Mouse (Mus musculus) retina, embryonic 14.5 days (tissue): ENCODE data around the gene Kifc3.

Experiments used
- DNase-seq: peaks from one replicate; pipeline ENCODE4 v3.0.0-alpha.2; 2015; ENCODE audit warnings: low spot score

Gene Kifc3

DNA sequence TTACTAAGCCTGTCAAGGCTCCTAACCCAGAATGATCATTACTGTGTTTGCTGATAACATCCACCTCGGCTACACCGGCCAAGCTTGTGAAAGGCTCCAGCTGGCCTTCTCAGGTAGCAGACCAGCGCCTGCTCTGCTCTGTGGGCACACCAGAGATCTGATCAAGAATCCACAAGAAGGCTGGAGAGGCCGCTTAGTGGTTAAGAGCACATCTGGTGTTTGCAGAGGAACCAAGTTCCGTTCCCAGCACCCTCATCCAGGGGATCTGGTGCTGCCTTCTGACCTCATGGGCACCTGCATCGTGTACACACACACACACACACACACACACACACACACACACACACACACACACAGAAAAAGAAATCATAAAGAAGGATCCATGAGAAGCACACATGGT is 46.5 kb downstream of the Kifc3 start:
- DNase-seq, result no peak

DNA sequence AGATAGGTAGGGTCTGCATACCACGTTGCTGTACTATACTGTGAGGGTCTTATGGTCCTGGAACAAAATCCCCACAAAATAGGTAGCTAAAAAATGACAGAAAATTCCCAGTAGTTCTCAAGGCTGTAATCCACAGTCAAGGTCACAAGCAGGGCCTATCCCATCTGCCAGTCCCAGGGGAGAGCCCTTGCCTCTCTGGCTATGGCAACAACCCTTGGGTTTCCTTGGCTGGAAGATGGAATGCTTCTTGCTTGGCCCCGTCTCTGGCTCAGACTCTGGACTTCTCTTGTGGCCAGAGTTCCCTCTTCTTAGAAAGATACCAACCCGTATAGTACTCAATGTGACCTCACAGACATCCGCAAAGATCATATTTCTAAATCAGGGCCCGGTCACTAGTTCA is 47.3 kb downstream of the Kifc3 start:
- no peak for DNase-seq

DNA sequence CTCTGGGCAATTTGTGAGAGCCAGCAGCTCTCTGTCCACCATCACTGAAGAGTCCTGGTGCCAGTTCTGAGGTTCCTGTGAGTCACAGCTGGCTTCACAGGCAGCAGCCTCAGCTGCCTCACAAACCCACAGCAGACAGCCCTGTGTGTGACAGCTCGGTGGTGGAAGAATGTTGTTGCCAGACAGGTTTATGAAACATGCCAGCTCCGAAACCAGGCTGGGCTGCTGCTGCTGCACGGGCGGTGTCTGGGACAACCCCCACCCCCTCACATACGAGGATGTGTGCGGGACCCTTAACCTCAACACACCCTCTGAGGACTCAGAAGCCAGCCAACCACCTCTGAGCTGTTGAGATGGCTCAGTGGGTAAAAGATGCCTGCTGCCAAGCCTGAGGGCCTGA is 48.0 kb downstream of the Kifc3 start:
- no peak for DNase-seq

DNA sequence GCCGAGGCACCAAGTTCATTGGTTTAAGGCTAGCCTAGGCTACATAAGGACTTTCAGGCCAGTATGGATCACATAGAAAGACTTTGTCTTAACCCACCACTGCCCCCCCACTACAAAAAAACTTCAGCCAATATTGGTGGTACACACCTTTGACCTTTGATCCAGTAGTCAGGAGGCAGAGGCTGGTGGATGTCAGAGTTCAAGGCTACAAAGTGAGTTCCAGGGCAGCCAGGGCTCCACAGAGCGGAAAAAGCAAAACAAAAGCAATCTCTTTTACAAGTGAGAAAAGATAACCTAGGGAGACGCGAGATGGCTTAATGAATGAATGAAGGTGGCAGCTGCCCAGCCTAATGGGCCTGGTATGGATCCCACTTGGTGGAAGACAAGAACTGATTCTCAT is 48.6 kb downstream of the Kifc3 start:
- no peak for DNase-seq

DNA sequence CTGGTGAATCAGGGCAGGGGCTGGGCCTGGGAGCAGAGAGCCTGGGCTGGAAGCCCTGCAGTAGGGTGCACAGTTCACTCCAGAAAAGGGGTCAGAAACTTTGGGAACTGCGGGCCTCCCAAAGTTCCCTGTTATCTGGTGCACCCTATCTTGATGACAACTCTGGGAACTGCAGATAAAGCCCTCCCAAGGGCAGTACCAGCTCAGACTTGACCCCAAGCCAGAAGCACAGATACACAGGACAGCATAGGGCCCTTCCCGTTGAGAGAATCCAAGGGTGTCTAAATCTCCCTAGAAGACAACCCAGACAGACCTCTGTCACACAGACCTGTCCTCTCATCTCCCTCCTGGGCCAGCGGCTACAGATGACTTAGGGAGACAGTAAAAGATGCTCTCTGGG is 52.0 kb downstream of the Kifc3 start:
- DNase-seq, result no peak

DNA sequence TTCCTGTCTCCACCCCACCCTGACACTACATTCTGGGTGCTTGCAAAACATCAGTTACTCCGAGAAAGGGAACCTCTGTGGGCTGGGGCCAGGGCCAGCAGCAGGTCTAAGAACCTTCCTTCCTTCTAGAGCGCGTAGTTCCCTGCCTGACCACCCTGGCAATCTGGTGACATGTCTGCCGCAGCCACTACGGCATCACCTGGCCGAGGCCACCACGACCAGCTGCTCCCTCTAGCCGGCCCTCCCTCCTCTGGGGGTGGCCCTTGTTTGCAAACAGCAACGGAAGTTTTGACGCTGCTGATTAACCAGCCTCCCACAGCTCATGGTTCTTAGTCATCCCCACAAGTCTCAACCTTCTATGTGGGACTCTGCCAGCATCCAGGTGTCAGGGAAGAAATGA is 53.2 kb downstream of the Kifc3 start:
- DNase-seq, result no peak

DNA sequence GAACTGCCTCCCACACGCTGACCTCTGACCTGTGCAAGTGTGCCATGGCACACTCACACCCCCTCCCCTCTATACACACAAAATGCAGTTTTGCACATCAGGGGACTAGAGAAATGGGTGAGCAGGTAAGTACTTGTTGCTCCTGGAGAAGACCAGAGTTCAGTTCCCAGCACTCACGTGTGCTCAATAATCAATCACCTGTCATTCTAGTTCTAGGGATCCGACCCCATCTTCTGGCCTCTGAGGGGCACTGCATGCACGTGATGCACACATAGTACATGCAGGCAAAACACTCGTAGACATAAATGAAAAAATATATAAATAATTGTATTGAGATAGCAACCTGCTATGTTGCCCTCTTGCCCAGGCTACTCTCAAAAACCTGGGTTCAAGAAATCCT is 55.8 kb downstream of the Kifc3 start:
- no peak for DNase-seq

DNA sequence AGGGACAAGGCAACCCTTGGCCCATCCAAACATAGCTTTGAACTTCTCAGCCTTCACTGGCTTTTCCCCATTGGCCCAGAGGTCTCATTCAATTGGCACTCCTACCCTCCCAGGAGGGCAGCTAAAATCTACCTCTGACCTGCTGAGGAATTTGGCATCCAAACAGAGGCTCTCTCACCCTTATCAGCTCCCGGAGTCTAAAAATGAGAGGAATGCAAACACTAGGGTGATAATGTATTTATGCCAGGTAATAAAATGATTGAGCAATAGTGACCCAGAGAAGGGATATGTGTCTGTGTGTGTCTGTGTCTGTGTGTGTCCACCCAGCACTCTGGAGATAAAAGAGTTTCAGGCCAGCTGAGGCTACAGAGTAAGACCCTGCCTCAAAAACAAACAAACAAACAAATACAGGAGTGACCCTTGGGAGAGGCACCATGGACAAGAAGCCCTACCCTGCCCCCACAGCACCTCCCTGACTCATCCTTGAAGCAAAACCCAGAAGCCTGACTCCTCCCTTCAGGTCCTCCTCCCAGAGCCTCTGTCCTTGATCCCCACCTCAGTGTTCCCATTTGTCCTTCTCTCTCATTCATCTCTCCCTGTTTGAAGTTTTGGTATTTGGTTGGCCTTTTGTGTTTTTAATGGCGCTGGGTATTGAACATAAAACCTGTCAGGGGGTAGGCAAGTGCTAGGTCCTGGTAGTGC is 56.4 kb downstream of the Kifc3 start:
- DNase-seq, result no peak

DNA sequence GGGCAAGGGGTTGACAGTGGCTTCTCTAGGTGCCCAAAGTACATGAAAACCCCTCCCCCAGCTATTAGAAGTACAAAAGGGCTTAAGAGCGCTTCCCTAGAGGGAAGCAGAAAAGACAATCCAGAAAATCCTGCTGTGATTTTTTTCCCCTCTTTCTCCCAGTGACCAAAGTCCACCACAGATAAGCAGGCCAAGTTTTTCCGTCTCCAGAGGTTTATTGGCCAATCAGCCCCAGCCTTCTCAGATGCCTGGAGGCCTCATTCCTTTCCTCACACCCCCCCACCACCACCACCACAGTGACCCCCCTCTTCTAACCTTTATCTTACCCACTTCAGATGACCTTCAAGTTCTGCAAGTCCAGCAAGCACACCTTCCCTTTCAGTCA is 58.0 kb downstream of the Kifc3 start:
- DNase-seq, result no peak

DNA sequence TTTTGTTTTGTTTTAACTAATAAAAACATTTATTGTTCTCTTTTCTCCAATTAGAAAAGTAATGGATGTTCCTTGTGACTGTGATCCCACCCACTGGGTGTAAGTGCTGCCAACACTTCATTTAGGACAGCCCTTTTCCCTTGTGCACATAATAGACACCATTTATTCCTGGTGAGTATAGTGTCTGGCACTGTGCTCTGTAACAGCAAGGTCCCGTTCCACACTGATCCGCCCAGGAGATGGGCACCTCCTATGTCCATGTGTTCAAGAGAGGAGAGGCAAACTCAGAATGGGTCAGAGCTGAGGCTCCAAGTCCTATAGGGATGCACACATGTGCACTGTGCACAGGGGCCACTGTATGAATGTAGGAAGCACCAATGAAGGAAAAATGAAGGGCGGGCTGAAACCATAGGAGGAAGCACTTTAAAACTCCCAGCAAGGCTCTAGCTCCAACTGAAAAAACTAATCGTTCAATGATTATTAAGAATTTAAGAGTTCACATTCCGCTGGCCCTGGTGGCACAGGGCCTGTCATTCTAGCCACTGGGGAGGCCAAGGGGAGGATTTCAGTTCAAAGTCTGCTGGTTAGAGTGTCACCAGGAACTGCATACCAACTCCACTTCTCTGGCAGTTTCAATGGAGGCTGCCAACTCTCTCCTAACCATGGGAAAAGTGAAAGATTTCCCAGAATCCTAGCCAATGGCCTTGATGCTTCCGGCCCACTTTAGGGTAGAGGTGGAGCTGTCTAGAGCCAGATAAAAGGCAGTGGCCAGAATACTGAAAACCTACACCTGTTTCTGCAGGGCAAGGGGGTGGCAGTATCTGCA is 58.6 kb downstream of the Kifc3 start:
- no peak for DNase-seq

DNA sequence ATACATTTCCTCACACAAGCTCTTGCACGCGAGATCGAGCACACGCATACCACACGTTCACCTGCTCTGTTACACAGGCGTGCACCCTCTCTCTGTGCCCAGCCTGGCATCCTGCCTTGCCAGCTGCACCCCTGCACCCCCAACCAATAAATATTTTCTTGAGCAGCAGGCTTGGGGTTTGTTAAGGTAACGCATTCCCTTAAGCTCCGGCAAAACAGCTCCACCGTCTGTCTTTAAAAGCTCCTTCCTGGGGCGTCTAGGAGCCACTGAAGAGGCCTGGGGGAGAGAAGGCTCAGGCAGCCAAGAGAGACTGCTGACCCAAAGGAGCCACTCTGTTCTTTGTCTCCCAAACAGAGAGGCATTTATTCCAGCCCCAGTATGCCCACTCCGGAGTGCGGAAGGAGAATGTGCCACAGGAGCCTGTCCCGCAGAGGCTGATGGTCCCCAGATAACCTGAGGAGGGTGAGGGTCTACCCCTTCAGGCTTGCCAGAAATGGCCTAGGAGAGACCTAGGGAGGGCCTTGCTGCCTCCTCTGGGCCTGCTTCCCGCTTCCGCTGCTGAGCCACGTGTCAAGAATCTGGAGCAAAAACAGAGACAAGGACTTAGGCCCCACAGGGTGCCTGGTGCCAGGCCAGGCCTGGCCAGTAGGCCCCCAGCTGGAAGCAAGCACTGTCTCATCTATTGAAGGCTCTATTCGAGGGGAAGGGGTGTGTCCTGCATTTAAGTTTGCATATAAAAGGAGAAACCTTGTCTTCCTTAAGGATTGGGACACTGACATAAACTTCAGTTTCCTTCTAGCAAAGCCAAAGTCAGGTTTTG is 59.4 kb downstream of the Kifc3 start:
- DNase-seq, result peak; percentile 39

DNA sequence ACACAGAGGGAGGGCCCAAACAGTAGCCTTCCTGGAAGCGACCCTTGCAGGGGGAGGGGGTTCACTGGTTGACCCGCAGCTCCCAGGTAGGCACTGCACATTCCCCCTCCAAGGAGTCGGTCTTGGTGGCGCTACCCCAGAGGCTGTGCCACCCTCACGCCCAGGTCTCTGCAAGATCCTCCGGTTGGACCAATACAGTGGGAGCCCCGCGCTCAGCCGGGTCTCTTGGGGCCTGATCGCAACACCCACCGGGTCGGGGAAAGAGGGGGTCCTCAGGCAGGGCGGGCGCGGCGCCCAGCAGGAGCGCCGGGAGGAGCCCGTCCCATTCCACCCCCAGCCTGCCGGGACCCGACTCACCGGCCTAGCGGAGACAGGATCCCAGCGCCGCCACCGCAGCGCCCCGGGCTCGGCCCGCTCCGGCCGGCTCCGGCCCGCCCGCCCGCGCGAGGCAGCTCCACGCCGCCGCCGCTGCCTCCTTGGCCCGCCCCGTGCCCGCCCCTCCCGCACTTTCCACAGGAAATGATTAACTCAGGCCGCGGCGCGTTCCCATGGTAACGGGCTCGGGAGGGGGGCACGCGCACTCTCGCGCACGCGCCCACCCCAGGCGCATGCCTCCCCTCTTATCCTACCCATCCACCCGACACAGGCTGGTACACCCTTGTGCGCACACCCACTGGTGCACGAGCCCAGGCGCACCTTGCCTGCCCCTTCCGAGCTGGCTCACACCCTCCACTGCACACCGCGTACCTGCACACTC is 60.4 kb downstream of the Kifc3 start:
- peak; percentile 67 for DNase-seq

DNA sequence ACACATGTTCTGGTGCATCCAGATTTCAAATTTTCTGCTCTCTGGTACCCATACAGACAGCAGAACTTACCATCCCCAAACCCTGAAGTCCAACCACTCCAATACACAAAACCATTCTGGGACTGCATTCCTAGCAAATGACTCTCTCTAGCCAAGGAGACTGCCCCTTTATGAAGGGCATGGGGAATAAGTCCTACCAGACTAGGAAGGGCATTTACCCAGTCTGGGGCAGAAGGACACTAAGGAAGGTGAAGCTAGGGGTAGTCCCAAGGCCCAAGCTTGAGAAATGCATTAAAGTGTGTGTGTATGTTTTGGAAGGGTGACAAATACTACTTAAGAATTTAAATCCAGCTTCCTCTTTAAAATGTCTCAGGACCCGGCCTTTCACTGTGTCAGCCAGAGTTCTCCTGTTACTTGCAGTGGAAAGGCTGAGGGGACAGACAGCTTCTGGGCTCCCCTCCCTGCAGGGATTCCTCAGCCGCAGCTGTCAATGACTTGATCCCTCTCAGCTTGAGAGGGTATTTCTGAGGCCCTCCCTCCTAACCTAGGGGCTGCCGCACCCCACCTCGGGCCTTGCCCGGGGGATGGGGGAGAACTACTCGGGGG is 61.0 kb downstream of the Kifc3 start:
- peak; percentile 37 for DNase-seq

DNA sequence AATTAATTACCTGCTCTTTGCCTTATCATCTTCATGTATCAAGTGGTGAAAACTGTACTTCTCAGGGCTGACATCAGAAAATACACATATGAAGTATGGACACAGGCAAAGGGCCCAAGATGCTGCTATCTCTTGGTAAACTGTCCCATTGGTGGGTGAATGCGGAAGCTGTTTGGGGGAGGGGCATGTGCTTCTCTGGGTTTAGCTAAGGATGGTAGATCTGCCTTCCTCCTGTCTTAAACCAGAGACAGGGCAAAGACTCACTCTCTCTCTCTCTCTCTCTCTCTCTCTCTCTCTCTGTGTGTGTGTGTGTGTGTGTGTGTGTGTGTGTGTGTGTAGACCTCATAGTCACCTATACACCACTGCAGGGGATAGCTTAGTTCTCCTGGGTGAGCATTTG is 61.6 kb downstream of the Kifc3 start:
- DNase-seq, result no peak

DNA sequence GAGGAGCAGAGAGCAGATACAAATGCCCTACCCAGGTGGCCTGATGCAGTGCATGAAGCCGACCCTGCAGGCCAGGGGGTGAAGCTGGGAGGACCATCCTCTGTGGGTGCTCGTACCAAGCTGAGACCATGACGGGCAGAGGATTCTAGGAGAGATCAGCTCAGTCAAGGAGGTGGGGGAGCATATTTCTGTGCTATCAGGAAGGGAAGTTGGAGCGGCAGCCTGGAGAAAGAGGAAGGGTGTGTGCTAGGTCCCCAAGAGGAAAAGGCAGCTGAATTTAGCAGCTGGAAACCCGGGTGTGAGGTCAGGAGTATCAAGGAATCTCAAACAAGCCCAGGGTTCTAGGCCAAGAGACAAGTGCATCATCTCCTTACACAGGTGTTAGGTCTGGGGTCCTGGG is 62.1 kb downstream of the Kifc3 start:
- DNase-seq, result no peak

DNA sequence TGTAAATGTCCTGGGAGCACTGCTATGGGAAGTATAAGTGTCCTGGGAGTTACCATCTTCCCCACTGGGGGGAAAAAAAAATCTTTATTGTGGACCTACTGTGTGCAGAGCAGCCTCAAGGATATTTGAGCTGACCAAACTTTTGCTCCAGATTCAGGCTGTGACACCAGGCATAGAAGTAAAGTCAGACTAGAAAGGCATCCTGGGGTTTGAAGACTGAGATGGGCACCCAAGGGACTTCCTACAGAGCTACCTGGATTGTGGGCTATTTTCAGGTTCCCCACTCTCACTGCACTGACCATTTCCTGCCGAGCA is 63.6 kb downstream of the Kifc3 start:
- DNase-seq, result no peak

DNA sequence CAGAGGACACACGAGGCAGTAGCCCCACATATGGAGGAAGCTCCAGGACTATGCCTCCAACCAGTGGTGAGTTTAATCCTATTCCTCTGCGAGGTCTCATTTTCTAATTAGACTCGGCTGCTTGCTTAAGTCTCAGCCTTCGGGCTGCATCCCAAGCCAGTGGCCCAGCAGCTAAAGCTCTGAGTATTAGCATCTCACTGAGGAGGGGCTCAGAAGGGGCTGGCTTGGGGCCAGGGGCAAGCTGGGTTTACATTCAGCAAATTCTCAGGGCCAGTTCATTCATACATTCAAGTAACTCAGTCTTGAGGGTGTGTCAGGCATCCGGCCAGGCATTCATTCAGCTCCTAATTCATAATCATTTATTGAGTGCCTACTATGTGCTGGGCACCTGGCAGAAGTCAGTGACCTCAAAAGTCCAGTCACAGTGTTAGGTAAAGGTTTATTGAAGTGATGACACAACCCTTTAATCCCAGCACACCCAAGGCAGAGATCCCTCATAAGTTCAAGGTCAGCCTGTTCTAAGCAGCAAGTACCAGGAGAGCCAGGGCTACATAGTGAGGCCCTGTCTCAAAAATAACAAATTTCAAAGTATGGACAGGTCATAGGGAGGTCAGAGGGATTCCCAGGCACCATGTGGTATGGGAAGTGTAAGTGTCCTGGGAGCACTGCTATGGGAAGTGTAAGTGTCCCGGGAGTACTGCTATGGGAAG is 64.1 kb downstream of the Kifc3 start:
- DNase-seq, result no peak

DNA sequence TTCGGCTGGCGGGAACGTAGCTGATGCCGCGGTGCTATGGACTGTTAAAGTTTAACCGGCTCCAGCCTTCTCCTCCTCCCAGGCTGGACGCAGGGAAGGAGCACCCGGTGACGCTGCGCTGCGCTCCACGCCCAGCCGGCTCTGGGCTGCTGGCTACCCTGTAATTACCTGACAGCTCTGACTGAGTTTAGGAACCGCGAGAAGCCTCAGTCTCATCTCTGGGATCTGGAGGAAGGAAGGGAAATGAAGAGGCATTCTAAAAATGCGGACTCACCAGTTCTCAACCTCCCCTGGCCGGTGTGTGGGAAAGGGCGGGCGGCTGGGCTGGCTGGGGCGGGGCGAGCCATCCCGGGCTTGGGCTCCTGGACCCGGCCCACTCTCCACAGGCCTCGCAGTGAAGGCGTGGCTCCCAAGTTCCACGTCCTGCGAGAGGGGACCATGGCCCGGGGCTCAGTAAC is 64.9 kb downstream of the Kifc3 start:
- DNase-seq, result peak; percentile 43

DNA sequence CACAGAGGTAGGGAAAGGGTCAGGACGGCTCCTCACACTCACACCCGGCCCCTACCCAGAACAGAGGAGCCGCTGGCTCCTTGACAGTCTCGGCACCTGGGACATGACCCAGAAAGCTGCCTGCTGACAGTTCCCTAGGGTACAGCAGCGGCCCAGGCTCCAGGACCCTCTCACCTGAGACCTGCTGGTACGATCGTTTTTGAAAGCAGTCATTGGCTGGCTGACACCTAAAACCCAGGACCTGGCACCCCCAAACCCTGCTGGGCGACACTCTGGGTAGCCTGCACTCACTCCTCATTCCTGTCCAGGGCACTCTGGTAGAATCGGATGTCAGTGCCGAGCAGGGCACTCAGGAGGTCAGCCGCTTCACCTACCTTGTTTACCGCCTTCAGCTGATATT is 65.4 kb downstream of the Kifc3 start:
- DNase-seq, result peak; percentile 4

DNA sequence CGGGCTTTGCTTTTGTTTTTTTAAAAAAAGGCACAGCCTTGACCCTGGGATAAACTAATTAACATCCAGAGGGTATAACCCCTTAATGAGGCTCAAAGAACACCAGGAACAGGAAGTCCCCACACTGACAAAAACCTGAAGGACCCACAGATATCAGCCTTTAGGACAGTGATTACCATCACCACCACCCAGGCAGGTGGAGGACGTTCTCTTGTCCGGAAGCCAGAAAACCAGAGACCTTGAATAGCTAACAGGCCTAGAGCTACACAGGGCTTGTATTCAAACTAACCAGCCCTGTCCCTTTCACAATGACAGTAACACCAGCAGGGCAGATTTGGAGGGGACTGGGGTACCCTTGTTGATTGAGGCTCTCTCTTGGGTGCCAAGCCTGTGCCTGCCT is 66.4 kb downstream of the Kifc3 start:
- DNase-seq, result no peak

DNA sequence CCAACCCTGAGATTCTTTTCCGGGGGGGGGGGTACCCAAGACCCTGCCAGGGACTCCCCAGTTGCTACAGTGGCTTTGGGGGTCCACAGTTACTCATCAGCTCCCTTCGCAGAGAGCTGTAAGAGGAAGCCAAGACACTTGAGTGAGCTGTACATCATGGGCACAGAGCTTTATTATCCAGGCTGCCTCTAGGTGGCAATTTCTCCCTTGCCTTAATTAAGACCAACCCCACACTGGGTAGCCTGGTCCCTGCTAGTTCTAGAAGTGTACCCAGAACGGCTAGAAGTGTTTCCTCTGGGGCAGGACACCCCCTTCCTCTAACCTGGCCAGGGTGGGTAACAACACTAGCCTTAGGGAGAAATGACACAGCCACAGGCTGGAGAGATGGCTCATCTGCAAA is 67.4 kb downstream of the Kifc3 start:
- DNase-seq, result peak; percentile 20
